Mouse (Mus musculus) liver, embryonic 12.5 days (tissue): ENCODE data around the gene Ankmy2. TPM values are rescaled to one million over a fixed set of nuclear protein-coding genes. Genes with fewer than 3 reads are reported as not detected.

Experiments used
- ATAC-seq: fragments of 200-750 bp; cut with Nextera tagmentation; 2 replicates; pipeline ENCODE4 v1.8.0; 2017; ENCODE audit warnings: moderate number of reproducible peaks, mild to moderate bottlenecking, moderate library complexity
- H3K27ac ChIP-seq: fragments of 300-500 bp; sonication (generic); 2 replicates; pipeline ENCODE4 v1.5.1; 2016; ENCODE audit warnings: mild to moderate bottlenecking
- H3K27me3 ChIP-seq: fragments of 300-500 bp; sonication (generic); replicated peaks from 2 replicates; pipeline ENCODE4 v1.6.1; 2016; ENCODE audit warnings: mild to moderate bottlenecking, moderate library complexity
- H3K36me3 ChIP-seq: fragments of 300-500 bp; sonication (generic); 2 replicates; pipeline ENCODE4 v1.6.1; 2016; ENCODE audit warnings: mild to moderate bottlenecking, moderate library complexity
- H3K4me1 ChIP-seq: fragments of 300-500 bp; sonication (generic); 2 replicates; pipeline ENCODE4 v1.6.1; 2016
- H3K4me2 ChIP-seq: fragments of 300-500 bp; sonication (generic); 2 replicates; pipeline ENCODE4 v1.6.1; 2016; ENCODE audit warnings: mild to moderate bottlenecking, moderate library complexity
- H3K4me3 ChIP-seq: fragments of 300-500 bp; sonication (generic); 2 replicates; pipeline ENCODE4 v1.5.1; 2016; ENCODE audit warnings: mild to moderate bottlenecking, moderate library complexity
- H3K9ac ChIP-seq: fragments of 300-500 bp; sonication (generic); 2 replicates; pipeline ENCODE4 v1.6.1; 2016; ENCODE audit warnings: mild to moderate bottlenecking, moderate library complexity
- H3K9me3 ChIP-seq: fragments of 300-500 bp; sonication (generic); replicated peaks from 2 replicates; pipeline ENCODE4 v1.6.1; 2016; ENCODE audit warnings: mild to moderate bottlenecking, moderate library complexity
- WGBS: fragments of 180-500 bp; shearing (Covaris S2); methylation state at CpG from one replicate; pipeline ENCODE4 v1.1.7; 2016; ENCODE audit not compliant: insufficient replicate concordance; 5-methylcytosine and 5-hydroxymethylcytosine counted together
- polyA plus RNA-seq: library from polyadenylated mRNA; unstranded; fragments of >200 nt; fragmentation: Nextera tagmentation; extraction: Ambion mirVana; gene quantifications from 2 replicates; pipeline ENCODE4 v1.2.1, GENCODE M21; 2016

The Ankmy2 gene
- polyA plus RNA-seq, 1 experiment from 2014 or later, result 12.7 TPM

- ATAC-seq, result no peak
- Histone ChIP-seq H3K4me2 (no peak overlapping the region), H3K27me3 (no peaks in the 10 kb centered on the region), H3K36me3 (peaks cover 48% of the 10 kb centered on the region), H3K9ac (no peak overlapping the region), H3K9me3 (no peaks in the 10 kb centered on the region), H3K4me1 (0 out of 2 replicates have a peak, but pooled peaks cover 8% of the 10 kb centered on the region), H3K27ac (no peak overlapping the region), H3K4me3 (no peak overlapping the region)
- 81% methylated on average over 5 of the region's 5 CpGs for whole genome bisulfite sequencing
Measured at GRCm38 (mm10) chr12:36134111-36134510, 22.8 kb upstream of the Ankmy2 start.

GRCm38 (mm10) chr12:36135409-36135808 is 21.5 kb upstream of the Ankmy2 start:
- ATAC-seq, result no peak

GRCm38 (mm10) chr12:36136285-36136684 is 20.6 kb upstream of the Ankmy2 start:
- H3K4me2 ChIP-seq, result no peak overlapping the region
- H3K27ac ChIP-seq, result no peak overlapping the region
- no peak for ATAC-seq
- no peaks in the 10 kb centered on the region for H3K9me3 ChIP-seq
- no peak overlapping the region for H3K9ac ChIP-seq
- no peaks in the 10 kb centered on the region for H3K27me3 ChIP-seq
- H3K36me3 ChIP-seq, result peaks cover 48% of the 10 kb centered on the region
- 0 out of 2 replicates have a peak, but pooled peaks cover 8% of the 10 kb centered on the region for H3K4me1 ChIP-seq
- H3K4me3 ChIP-seq, result no peak overlapping the region
- 47% methylated on average over 8 of the region's 8 CpGs for WGBS

More at GRCm38 (mm10) chr12:36135409-36135808, 21.5 kb upstream of the Ankmy2 start:
- peaks cover 48% of the 10 kb centered on the region for H3K36me3 ChIP-seq
- no peak overlapping the region for H3K4me2 ChIP-seq
- no peak overlapping the region for H3K27ac ChIP-seq
- no peaks in the 10 kb centered on the region for H3K27me3 ChIP-seq
- no peaks in the 10 kb centered on the region for H3K9me3 ChIP-seq
- 0 out of 2 replicates have a peak, but pooled peaks cover 8% of the 10 kb centered on the region for H3K4me1 ChIP-seq
- 64% methylated on average over 3 of the region's 3 CpGs for WGBS
- H3K9ac ChIP-seq, result no peak overlapping the region
- H3K4me3 ChIP-seq, result no peak overlapping the region

- Histone ChIP-seq H3K4me1 (0 out of 2 replicates have a peak, but pooled peaks cover 8% of the 10 kb centered on the region), H3K27ac (no peak overlapping the region), H3K27me3 (no peaks in the 10 kb centered on the region), H3K4me2 (no peak overlapping the region), H3K9me3 (no peaks in the 10 kb centered on the region), H3K36me3 (peaks cover 41% of the 10 kb centered on the region), H3K4me3 (no peak overlapping the region), H3K9ac (no peak overlapping the region)
- WGBS, result 64% methylated on average over 4 of the region's 4 CpGs
- no peak for ATAC-seq
Measured at GRCm38 (mm10) chr12:36137192-36137591, 19.7 kb upstream of the Ankmy2 start.

- WGBS, result 82% methylated on average over 6 of the region's 6 CpGs
- no peak overlapping the region for H3K27ac ChIP-seq
Measured at GRCm38 (mm10) chr12:36140401-36140800, 16.5 kb upstream of the Ankmy2 start.

GRCm38 (mm10) chr12:36146230-36147011 is 10.5 kb upstream of the Ankmy2 start:
- no peaks in the 10 kb centered on the region for H3K27me3 ChIP-seq
- no peak overlapping the region for H3K9ac ChIP-seq
- ATAC-seq, result no peak
- peaks cover 11% of the 10 kb centered on the region; the same call in 1 of the 2 replicates for H3K36me3 ChIP-seq
- peaks cover 6% of the 10 kb centered on the region; the same call in 1 of the 2 replicates for H3K4me1 ChIP-seq
- H3K9me3 ChIP-seq, result no peaks in the 10 kb centered on the region
- no peak overlapping the region for H3K4me3 ChIP-seq
- WGBS, result 79% methylated on average over 3 of the region's 3 CpGs
- H3K4me2 ChIP-seq, result no peak overlapping the region
- no peak overlapping the region for H3K27ac ChIP-seq

More at GRCm38 (mm10) chr12:36140401-36140800, 16.5 kb upstream of the Ankmy2 start:
- Histone ChIP-seq H3K9ac (no peak overlapping the region), H3K4me2 (no peak overlapping the region), H3K36me3 (peaks cover 24% of the 10 kb centered on the region), H3K27me3 (no peaks in the 10 kb centered on the region), H3K9me3 (no peaks in the 10 kb centered on the region), H3K4me3 (no peak overlapping the region), H3K4me1 (0 out of 2 replicates have a peak, but pooled peaks cover 3% of the 10 kb centered on the region)
- ATAC-seq, result no peak

GRCm38 (mm10) chr12:36150265-36150664 is 6.6 kb upstream of the Ankmy2 start:
- H3K36me3 ChIP-seq, result peaks cover 7% of the 10 kb centered on the region; the same call in 1 of the 2 replicates
- H3K9me3 ChIP-seq, result no peaks in the 10 kb centered on the region
- no peak overlapping the region for H3K4me2 ChIP-seq
- ATAC-seq, result no peak
- H3K9ac ChIP-seq, result no peak overlapping the region
- H3K27me3 ChIP-seq, result no peaks in the 10 kb centered on the region
- H3K4me3 ChIP-seq, result no peak overlapping the region
- peaks cover 18% of the 10 kb centered on the region for H3K4me1 ChIP-seq
- 83% methylated on average over 2 of the region's 2 CpGs for WGBS
- H3K27ac ChIP-seq, result no peak overlapping the region

GRCm38 (mm10) chr12:36150737-36151136 is 6.2 kb upstream of the Ankmy2 start:
- Histone ChIP-seq H3K27ac (no peak overlapping the region), H3K36me3 (peaks cover 5% of the 10 kb centered on the region; the same call in 1 of the 2 replicates), H3K9ac (no peak overlapping the region), H3K4me1 (peaks cover 23% of the 10 kb centered on the region), H3K4me3 (no peak overlapping the region), H3K27me3 (no peaks in the 10 kb centered on the region), H3K4me2 (no peak overlapping the region), H3K9me3 (no peaks in the 10 kb centered on the region)
- 76% methylated on average over 2 of the region's 2 CpGs for WGBS
- no peak for ATAC-seq

GRCm38 (mm10) chr12:36155141-36155641 is 1.7 kb upstream of the Ankmy2 start:
- Histone ChIP-seq H3K27me3 (no peaks in the 10 kb centered on the region), H3K4me2 (peak overlapping the region; percentile 89), H3K9ac (peak overlapping the region; percentile 83), H3K4me3 (peak overlapping the region; percentile 74), H3K4me1 (peaks cover 36% of the 10 kb centered on the region), H3K36me3 (no peaks in the 10 kb centered on the region), H3K9me3 (no peaks in the 10 kb centered on the region), H3K27ac (no peak overlapping the region)
- no peak for ATAC-seq
- 13% methylated on average over 8 of the region's 8 CpGs for WGBS

GRCm38 (mm10) chr12:36156101-36156636 is 745 bp upstream of the Ankmy2 start:
- 2% methylated on average over 33 of the region's 33 CpGs for WGBS
- Histone ChIP-seq H3K9me3 (no peaks in the 10 kb centered on the region), H3K27ac (peak overlapping the region; percentile 68), H3K4me3 (peak overlapping the region; percentile 74), H3K27me3 (no peaks in the 10 kb centered on the region), H3K36me3 (no peaks in the 10 kb centered on the region), H3K9ac (peak overlapping the region; percentile 83), H3K4me2 (peak overlapping the region; percentile 89), H3K4me1 (peaks cover 36% of the 10 kb centered on the region)
- ATAC-seq, result peak; percentile 46

GRCm38 (mm10) chr12:36157304-36157637 is 357 bp downstream of the Ankmy2 start:
- H3K4me1 ChIP-seq, result peaks cover 36% of the 10 kb centered on the region
- H3K9ac ChIP-seq, result peak overlapping the region; percentile 83
- peak overlapping the region; percentile 85 for H3K27ac ChIP-seq
- peak overlapping the region; percentile 89 for H3K4me2 ChIP-seq
- H3K4me3 ChIP-seq, result peak overlapping the region; percentile 74
- H3K36me3 ChIP-seq, result 0 out of 2 replicates have a peak, but pooled peaks cover 3% of the 10 kb centered on the region
- no peaks in the 10 kb centered on the region for H3K27me3 ChIP-seq
- WGBS, result under 1% methylated on average over 14 of the region's 14 CpGs
- no peaks in the 10 kb centered on the region for H3K9me3 ChIP-seq
- peak; percentile 35 for ATAC-seq
